Mouse (Mus musculus) hindbrain, embryonic 15.5 days (tissue): ENCODE results near the gene Cfap161. TPM values are rescaled to one million over a fixed set of nuclear protein-coding genes. Genes with fewer than 3 reads are reported as not detected.

ENCODE experiments used
- ATAC-seq: fragments of 200-750 bp; cut with Nextera tagmentation; 2 replicates; pipeline ENCODE4 v1.8.0; 2017; ENCODE audit warnings: low read depth, moderate number of reproducible peaks, moderate TSS enrichment; ENCODE audit not compliant: low FRiP score
- H3K27ac ChIP-seq: fragments of 300-500 bp; sonication (generic); replicated peaks from 2 replicates; pipeline ENCODE4 v1.5.1; 2015; ENCODE audit warnings: mild to moderate bottlenecking, inconsistent platforms
- H3K27me3 ChIP-seq: fragments of 300-500 bp; sonication (generic); 2 replicates; pipeline ENCODE4 v1.6.1; 2015; ENCODE audit warnings: control low read depth, inconsistent platforms
- H3K36me3 ChIP-seq: fragments of 300-500 bp; sonication (generic); 2 replicates; pipeline ENCODE4 v1.6.1; 2015; ENCODE audit warnings: control low read depth, inconsistent platforms
- H3K4me1 ChIP-seq: fragments of 300-500 bp; sonication (generic); replicated peaks from 2 replicates; pipeline ENCODE4 v1.6.1; 2015; ENCODE audit warnings: control low read depth, inconsistent platforms
- H3K4me2 ChIP-seq: fragments of 300-500 bp; sonication (generic); 2 replicates; pipeline ENCODE4 v1.6.1; 2015; ENCODE audit warnings: moderate library complexity, mild to moderate bottlenecking, inconsistent platforms
- H3K4me3 ChIP-seq: fragments of 300-500 bp; sonication (generic); 2 replicates; pipeline ENCODE4 v1.5.1; 2015; ENCODE audit warnings: mild to moderate bottlenecking, inconsistent platforms
- H3K9ac ChIP-seq: fragments of 300-500 bp; sonication (generic); 2 replicates; pipeline ENCODE4 v1.6.1; 2015; ENCODE audit warnings: inconsistent platforms
- H3K9me3 ChIP-seq: fragments of 300-500 bp; sonication (generic); 2 replicates; pipeline ENCODE4 v1.6.1; 2016; ENCODE audit warnings: control low read depth, inconsistent platforms
- WGBS: fragments of 180-500 bp; shearing (Covaris S2); methylation state at CpG from one replicate; pipeline ENCODE4 v1.1.7; 2015; 5-methylcytosine and 5-hydroxymethylcytosine counted together
- polyA plus RNA-seq: library from polyadenylated mRNA; unstranded; fragments of >200 nt; fragmentation: Nextera tagmentation; extraction: Ambion mirVana; gene quantifications from 2 replicates; pipeline ENCODE4 v1.2.1, GENCODE M21; 2015

Cfap161 gene
- polyA plus RNA-seq, 1 experiment from 2014 or later: 2.2 TPM

- H3K9ac ChIP-seq: no peak overlapping the region
- H3K4me1 ChIP-seq: peaks cover 13% of the 10 kb centered on the region
- H3K9me3 ChIP-seq: no peaks in the 10 kb centered on the region
- ATAC-seq: no peak
- no peak overlapping the region for H3K4me3 ChIP-seq
- WGBS: 85% methylated on average over 6 of the region's 6 CpGs
- no peak overlapping the region for H3K4me2 ChIP-seq
- no peaks in the 10 kb centered on the region for H3K36me3 ChIP-seq
- H3K27ac ChIP-seq: no peak overlapping the region
- H3K27me3 ChIP-seq: no peaks in the 10 kb centered on the region
These were observed 18.3 kb upstream of the Cfap161 start for GRCm38 (mm10) chr7:83813016-83813415.

GRCm38 (mm10) chr7:83812581-83812980 is 17.9 kb upstream of the Cfap161 start:
- no peak overlapping the region for H3K4me3 ChIP-seq
- H3K4me2 ChIP-seq: no peak overlapping the region
- H3K9ac ChIP-seq: no peak overlapping the region
- H3K36me3 ChIP-seq: no peaks in the 10 kb centered on the region
- H3K4me1 ChIP-seq: peaks cover 13% of the 10 kb centered on the region
- ATAC-seq: no peak
- no peak overlapping the region for H3K27ac ChIP-seq
- 86% methylated on average over 10 of the region's 10 CpGs for WGBS
- no peaks in the 10 kb centered on the region for H3K9me3 ChIP-seq
- no peaks in the 10 kb centered on the region for H3K27me3 ChIP-seq

- 85% methylated on average over 8 of the region's 8 CpGs for WGBS
- H3K9ac ChIP-seq: no peak overlapping the region
These were observed 17.2 kb upstream of the Cfap161 start for GRCm38 (mm10) chr7:83811916-83812315.

GRCm38 (mm10) chr7:83811461-83811860 is 16.8 kb upstream of the Cfap161 start:
- 85% methylated on average over 4 of the region's 4 CpGs for WGBS
- H3K9ac ChIP-seq: no peak overlapping the region
- no peaks in the 10 kb centered on the region for H3K36me3 ChIP-seq
- H3K4me2 ChIP-seq: no peak overlapping the region
- peaks cover 13% of the 10 kb centered on the region for H3K4me1 ChIP-seq
- no peak overlapping the region for H3K27ac ChIP-seq
- no peak for ATAC-seq
- no peaks in the 10 kb centered on the region for H3K9me3 ChIP-seq
- H3K27me3 ChIP-seq: no peaks in the 10 kb centered on the region
- H3K4me3 ChIP-seq: no peak overlapping the region

More at GRCm38 (mm10) chr7:83811916-83812315, 17.2 kb upstream of the Cfap161 start:
- Histone ChIP-seq H3K27me3 (no peaks in the 10 kb centered on the region), H3K4me2 (no peak overlapping the region), H3K4me1 (peaks cover 13% of the 10 kb centered on the region), H3K36me3 (no peaks in the 10 kb centered on the region), H3K27ac (no peak overlapping the region), H3K9me3 (no peaks in the 10 kb centered on the region), H3K4me3 (no peak overlapping the region)
- no peak for ATAC-seq

GRCm38 (mm10) chr7:83810141-83811100 is 15.7 kb upstream of the Cfap161 start:
- 18% methylated on average over 15 of the region's 15 CpGs for WGBS
- Histone ChIP-seq H3K4me3 (no peak overlapping the region), H3K27me3 (no peaks in the 10 kb centered on the region), H3K9ac (no peak overlapping the region), H3K27ac (no peak overlapping the region; the same call in 1 of the 2 replicates), H3K4me1 (peaks cover 13% of the 10 kb centered on the region), H3K4me2 (no peak overlapping the region), H3K9me3 (no peaks in the 10 kb centered on the region), H3K36me3 (no peaks in the 10 kb centered on the region)
- ATAC-seq: no peak

- Histone ChIP-seq H3K36me3 (no peaks in the 10 kb centered on the region), H3K9ac (no peak overlapping the region), H3K9me3 (no peaks in the 10 kb centered on the region), H3K27me3 (no peaks in the 10 kb centered on the region), H3K4me2 (no peak overlapping the region), H3K4me3 (no peak overlapping the region), H3K27ac (no peak overlapping the region), H3K4me1 (peaks cover 13% of the 10 kb centered on the region)
- WGBS: 23% methylated on average over 3 of the region's 3 CpGs
- no peak for ATAC-seq
These were observed 15.0 kb upstream of the Cfap161 start for GRCm38 (mm10) chr7:83809715-83810114.

GRCm38 (mm10) chr7:83809060-83809459 is 14.4 kb upstream of the Cfap161 start:
- ATAC-seq: peak; percentile 71
- no peaks in the 10 kb centered on the region for H3K9me3 ChIP-seq
- H3K27ac ChIP-seq: no peak overlapping the region
- no peak overlapping the region for H3K9ac ChIP-seq
- no peak overlapping the region for H3K4me2 ChIP-seq
- WGBS: 30% methylated on average over 6 of the region's 6 CpGs
- no peak overlapping the region for H3K4me3 ChIP-seq
- no peaks in the 10 kb centered on the region for H3K27me3 ChIP-seq
- peaks cover 13% of the 10 kb centered on the region for H3K4me1 ChIP-seq
- no peaks in the 10 kb centered on the region for H3K36me3 ChIP-seq

GRCm38 (mm10) chr7:83806934-83807333 is 12.3 kb upstream of the Cfap161 start:
- peaks cover 13% of the 10 kb centered on the region for H3K4me1 ChIP-seq
- 75% methylated on average over 6 of the region's 6 CpGs for WGBS
- ATAC-seq: no peak

GRCm38 (mm10) chr7:83803777-83804176 is 9.1 kb upstream of the Cfap161 start:
- no peaks in the 10 kb centered on the region for H3K36me3 ChIP-seq
- H3K9me3 ChIP-seq: no peaks in the 10 kb centered on the region
- no peak overlapping the region for H3K27ac ChIP-seq
- WGBS: 82% methylated on average over 4 of the region's 4 CpGs
- H3K9ac ChIP-seq: no peak overlapping the region
- no peaks in the 10 kb centered on the region for H3K4me1 ChIP-seq
- H3K4me2 ChIP-seq: no peak overlapping the region
- no peak for ATAC-seq
- H3K27me3 ChIP-seq: no peaks in the 10 kb centered on the region
- no peak overlapping the region for H3K4me3 ChIP-seq

More at GRCm38 (mm10) chr7:83806934-83807333, 12.3 kb upstream of the Cfap161 start:
- no peak overlapping the region for H3K4me3 ChIP-seq
- H3K4me2 ChIP-seq: no peak overlapping the region
- no peaks in the 10 kb centered on the region for H3K9me3 ChIP-seq
- no peak overlapping the region for H3K9ac ChIP-seq
- H3K27me3 ChIP-seq: no peaks in the 10 kb centered on the region
- H3K27ac ChIP-seq: no peak overlapping the region
- no peaks in the 10 kb centered on the region for H3K36me3 ChIP-seq

GRCm38 (mm10) chr7:83802509-83802908 is 7.8 kb upstream of the Cfap161 start:
- Histone ChIP-seq H3K4me2 (no peak overlapping the region), H3K4me3 (no peak overlapping the region), H3K27me3 (no peaks in the 10 kb centered on the region), H3K9ac (no peak overlapping the region), H3K36me3 (no peaks in the 10 kb centered on the region), H3K9me3 (no peaks in the 10 kb centered on the region), H3K4me1 (no peaks in the 10 kb centered on the region), H3K27ac (no peak overlapping the region)
- peak; percentile 59; the same call in 1 of the 2 replicates for ATAC-seq
- WGBS: 66% methylated on average over 7 of the region's 7 CpGs

GRCm38 (mm10) chr7:83802007-83802406 is 7.3 kb upstream of the Cfap161 start:
- WGBS: 86% methylated on average over 2 of the region's 2 CpGs
- ATAC-seq: no peak
- H3K36me3 ChIP-seq: no peaks in the 10 kb centered on the region
- no peak overlapping the region for H3K9ac ChIP-seq
- H3K27ac ChIP-seq: no peak overlapping the region
- no peak overlapping the region for H3K4me2 ChIP-seq
- no peaks in the 10 kb centered on the region for H3K9me3 ChIP-seq
- no peak overlapping the region for H3K4me3 ChIP-seq
- H3K4me1 ChIP-seq: no peaks in the 10 kb centered on the region
- no peaks in the 10 kb centered on the region for H3K27me3 ChIP-seq

- H3K27ac ChIP-seq: no peak overlapping the region
- no peak overlapping the region for H3K4me2 ChIP-seq
- H3K4me3 ChIP-seq: no peak overlapping the region
- no peak for ATAC-seq
- H3K36me3 ChIP-seq: no peaks in the 10 kb centered on the region
- no peak overlapping the region for H3K9ac ChIP-seq
- no peaks in the 10 kb centered on the region for H3K27me3 ChIP-seq
- H3K4me1 ChIP-seq: no peaks in the 10 kb centered on the region
- WGBS: 97% methylated on average over 6 of the region's 6 CpGs
- H3K9me3 ChIP-seq: no peaks in the 10 kb centered on the region
These were observed 6.8 kb upstream of the Cfap161 start for GRCm38 (mm10) chr7:83801483-83801875.
